Mouse (Mus musculus): ENCODE measurements around the gene Slc12a4. TPM values are rescaled to one million over a fixed set of nuclear protein-coding genes. Genes with fewer than 3 reads are reported as not detected.
"Not testable (repeated sequence)": the region's sequence is repeated elsewhere in the genome, so short reads cannot be mapped to it uniquely, and the experiment has no call there.

Gene Slc12a4
- polyA plus RNA-seq, 1 experiment from 2014 or later: 10.3 TPM

- not testable (repeated sequence) for DNase-seq (ENCODE audit: low spot score); H3K4me1 ChIP-seq (ENCODE audit: control insufficient read depth, insufficient read depth, low read length); H3K27me3 ChIP-seq (ENCODE audit: control insufficient read depth, insufficient read depth, low read length); H3K9ac ChIP-seq (ENCODE audit: low read length); H3K9me3 ChIP-seq (ENCODE audit: control insufficient read depth, low read length); H3K4me2 ChIP-seq (ENCODE audit: low read depth); H3K4me3 ChIP-seq (ENCODE audit: low read depth, low read length); ATAC-seq (ENCODE audit: insufficient read depth, low FRiP score, low TSS enrichment); H3K36me3 ChIP-seq (ENCODE audit: control insufficient read depth, insufficient read depth, low read length); H3K27ac ChIP-seq (ENCODE audit: low read depth, low read length)
- 86% methylated on average over 11 of the region's 11 CpGs for WGBS
Observed at GRCm38 (mm10) chr8:105983406-105983805, 17.5 kb upstream of the Slc12a4 start.

- ATAC-seq (ENCODE audit: insufficient read depth, low FRiP score, low TSS enrichment): no peak
- WGBS: 87% methylated on average over 1 of the region's 1 CpGs
Observed at GRCm38 (mm10) chr8:105981146-105981545, 15.2 kb upstream of the Slc12a4 start.

GRCm38 (mm10) chr8:105979325-105979724 lies 13.4 kb upstream of the Slc12a4 start, which contains the start of gene Dpep3:
Gene Dpep3, minus strand, starts transcription at chr8:105979429.
- no peak for ATAC-seq (ENCODE audit: insufficient read depth, low FRiP score, low TSS enrichment)
- no peaks in the 10 kb centered on the region for H3K4me1 ChIP-seq (ENCODE audit: control insufficient read depth, insufficient read depth, low read length)
- WGBS: 91% methylated on average over 15 of the region's 15 CpGs

More at GRCm38 (mm10) chr8:105981146-105981545, 15.2 kb upstream of the Slc12a4 start:
- no peak overlapping the region for H3K4me3 ChIP-seq (ENCODE audit: low read depth, low read length)
- H3K9me3 ChIP-seq (ENCODE audit: control insufficient read depth, low read length): no peaks in the 10 kb centered on the region
- no peak overlapping the region for H3K9ac ChIP-seq (ENCODE audit: low read length)
- H3K4me2 ChIP-seq (ENCODE audit: low read depth): no peak overlapping the region
- H3K27ac ChIP-seq (ENCODE audit: low read depth, low read length): no peak overlapping the region
- no peaks in the 10 kb centered on the region for H3K4me1 ChIP-seq (ENCODE audit: control insufficient read depth, insufficient read depth, low read length)
- no peaks in the 10 kb centered on the region for H3K27me3 ChIP-seq (ENCODE audit: control insufficient read depth, insufficient read depth, low read length)
- no peak for DNase-seq (ENCODE audit: low spot score)
- no peaks in the 10 kb centered on the region for H3K36me3 ChIP-seq (ENCODE audit: control insufficient read depth, insufficient read depth, low read length)

GRCm38 (mm10) chr8:105975363-105975762 lies 9.5 kb upstream of the Slc12a4 start:
- Histone ChIP-seq H3K36me3 (ENCODE audit: control insufficient read depth, insufficient read depth, low read length) (no peaks in the 10 kb centered on the region), H3K27me3 (ENCODE audit: control insufficient read depth, insufficient read depth, low read length) (no peaks in the 10 kb centered on the region), H3K4me2 (ENCODE audit: low read depth) (no peak overlapping the region), H3K27ac (ENCODE audit: low read depth, low read length) (no peak overlapping the region), H3K9me3 (ENCODE audit: control insufficient read depth, low read length) (no peaks in the 10 kb centered on the region), H3K9ac (ENCODE audit: low read length) (no peak overlapping the region), H3K4me3 (ENCODE audit: low read depth, low read length) (no peak overlapping the region), H3K4me1 (ENCODE audit: control insufficient read depth, insufficient read depth, low read length) (no peaks in the 10 kb centered on the region)
- no peak for DNase-seq (ENCODE audit: low spot score)
- whole genome bisulfite sequencing: 73% methylated on average over 7 of the region's 7 CpGs
- no peak for ATAC-seq (ENCODE audit: insufficient read depth, low FRiP score, low TSS enrichment)

More at GRCm38 (mm10) chr8:105979325-105979724, 13.4 kb upstream of the Slc12a4 start, which contains the start of gene Dpep3:
- Histone ChIP-seq H3K4me2 (ENCODE audit: low read depth) (no peak within 1 kb of the TSS), H3K9ac (ENCODE audit: low read length) (no peak within 1 kb of the TSS), H3K27me3 (ENCODE audit: control insufficient read depth, insufficient read depth, low read length) (no peaks in the 10 kb centered on the region), H3K4me3 (ENCODE audit: low read depth, low read length) (no peak within 1 kb of the TSS), H3K9me3 (ENCODE audit: control insufficient read depth, low read length) (no peaks in the 10 kb centered on the region), H3K36me3 (ENCODE audit: control insufficient read depth, insufficient read depth, low read length) (no peaks in the 10 kb centered on the region), H3K27ac (ENCODE audit: low read depth, low read length) (no peak within 1 kb of the TSS)
- DNase-seq (ENCODE audit: low spot score): no peak

GRCm38 (mm10) chr8:105971019-105971720 lies 5.3 kb upstream of the Slc12a4 start:
- peaks cover 4% of the 10 kb centered on the region; the same call in 1 of the 2 replicates for H3K4me1 ChIP-seq (ENCODE audit: control insufficient read depth, insufficient read depth, low read length)
- no peak overlapping the region for H3K27ac ChIP-seq (ENCODE audit: low read depth, low read length)
- no peak overlapping the region for H3K4me3 ChIP-seq (ENCODE audit: low read depth, low read length)
- ATAC-seq (ENCODE audit: insufficient read depth, low FRiP score, low TSS enrichment): no peak
- 71% methylated on average over 8 of the region's 8 CpGs for WGBS
- no peaks in the 10 kb centered on the region for H3K9me3 ChIP-seq (ENCODE audit: control insufficient read depth, low read length)
- no peak for DNase-seq (ENCODE audit: low spot score)
- peaks cover 7% of the 10 kb centered on the region; the same call in 1 of the 2 replicates for H3K27me3 ChIP-seq (ENCODE audit: control insufficient read depth, insufficient read depth, low read length)
- H3K36me3 ChIP-seq (ENCODE audit: control insufficient read depth, insufficient read depth, low read length): no peaks in the 10 kb centered on the region
- H3K4me2 ChIP-seq (ENCODE audit: low read depth): no peak overlapping the region
- H3K9ac ChIP-seq (ENCODE audit: low read length): no peak overlapping the region

GRCm38 (mm10) chr8:105969367-105969766 lies 3.5 kb upstream of the Slc12a4 start:
- no peak for ATAC-seq (ENCODE audit: insufficient read depth, low FRiP score, low TSS enrichment)
- Histone ChIP-seq H3K9ac (ENCODE audit: low read length) (no peak overlapping the region), H3K4me2 (ENCODE audit: low read depth) (no peak overlapping the region), H3K9me3 (ENCODE audit: control insufficient read depth, low read length) (no peaks in the 10 kb centered on the region), H3K4me1 (ENCODE audit: control insufficient read depth, insufficient read depth, low read length) (peaks cover 7% of the 10 kb centered on the region; the same call in 1 of the 2 replicates), H3K27ac (ENCODE audit: low read depth, low read length) (no peak overlapping the region), H3K27me3 (ENCODE audit: control insufficient read depth, insufficient read depth, low read length) (peaks cover 12% of the 10 kb centered on the region), H3K4me3 (ENCODE audit: low read depth, low read length) (no peak overlapping the region), H3K36me3 (ENCODE audit: control insufficient read depth, insufficient read depth, low read length) (no peaks in the 10 kb centered on the region)
- DNase-seq (ENCODE audit: low spot score): no peak
- WGBS: 84% methylated on average over 1 of the region's 1 CpGs

GRCm38 (mm10) chr8:105966692-105967311 lies 905 bp upstream of the Slc12a4 start:
- peaks cover 12% of the 10 kb centered on the region for H3K27me3 ChIP-seq (ENCODE audit: control insufficient read depth, insufficient read depth, low read length)
- H3K9me3 ChIP-seq (ENCODE audit: control insufficient read depth, low read length): no peaks in the 10 kb centered on the region
- H3K4me3 ChIP-seq (ENCODE audit: low read depth, low read length): no peak overlapping the region
- DNase-seq (ENCODE audit: low spot score): peak; percentile 42
- H3K36me3 ChIP-seq (ENCODE audit: control insufficient read depth, insufficient read depth, low read length): no peaks in the 10 kb centered on the region
- H3K4me2 ChIP-seq (ENCODE audit: low read depth): peak overlapping the region; percentile 60
- 4% methylated on average over 19 of the region's 19 CpGs for WGBS
- H3K9ac ChIP-seq (ENCODE audit: low read length): no peak overlapping the region
- H3K27ac ChIP-seq (ENCODE audit: low read depth, low read length): no peak overlapping the region
- ATAC-seq (ENCODE audit: insufficient read depth, low FRiP score, low TSS enrichment): no peak
- H3K4me1 ChIP-seq (ENCODE audit: control insufficient read depth, insufficient read depth, low read length): peaks cover 7% of the 10 kb centered on the region; the same call in 1 of the 2 replicates

- 3% methylated on average over 39 of the region's 40 CpGs for WGBS
Observed at GRCm38 (mm10) chr8:105965266-105965904, 512 bp downstream of the Slc12a4 start.

More at GRCm38 (mm10) chr8:105965266-105965904, 512 bp downstream of the Slc12a4 start:
- DNase-seq (ENCODE audit: low spot score) (no peak), ATAC-seq (ENCODE audit: insufficient read depth, low FRiP score, low TSS enrichment) (peak; percentile 23; the same call in 1 of the 2 replicates)
- Histone ChIP-seq H3K27ac (ENCODE audit: low read depth, low read length) (no peak overlapping the region), H3K4me3 (ENCODE audit: low read depth, low read length) (peak overlapping the region; percentile 53), H3K9ac (ENCODE audit: low read length) (peak overlapping the region; percentile 60), H3K9me3 (ENCODE audit: control insufficient read depth, low read length) (no peaks in the 10 kb centered on the region), H3K4me2 (ENCODE audit: low read depth) (peak overlapping the region; percentile 60), H3K4me1 (ENCODE audit: control insufficient read depth, insufficient read depth, low read length) (peaks cover 7% of the 10 kb centered on the region; the same call in 1 of the 2 replicates), H3K36me3 (ENCODE audit: control insufficient read depth, insufficient read depth, low read length) (no peaks in the 10 kb centered on the region), H3K27me3 (ENCODE audit: control insufficient read depth, insufficient read depth, low read length) (peaks cover 12% of the 10 kb centered on the region)

Data from neural tube, embryonic 11.5 days (tissue).